21 mouse cellular contexts compared by ENCODE assay signal in the genomic region with DNA sequence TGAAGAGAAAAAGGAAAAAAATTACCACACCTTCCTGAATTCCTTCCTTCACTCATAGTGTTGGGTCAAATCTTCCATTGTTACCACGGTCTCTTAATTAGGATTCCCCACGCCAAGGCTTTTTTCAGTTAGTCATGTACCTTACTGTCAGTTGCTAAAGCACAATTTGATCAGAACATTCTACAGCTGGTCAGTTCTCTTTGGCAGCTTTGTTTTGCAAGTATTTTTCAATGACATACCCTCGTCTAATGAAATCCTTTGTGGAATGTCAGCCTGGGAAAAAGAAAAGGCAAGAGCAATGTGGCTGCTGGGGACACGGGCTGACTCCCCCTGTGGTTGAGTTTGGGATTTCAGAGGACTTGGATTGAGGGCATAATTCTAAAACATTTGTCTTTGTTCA.
DNase-seq lines count a peak whose midpoint lies in the region; ATAC-seq and TF ChIP-seq lines count a peak whose summit lies in the region.
"Had no signal": no experiment of that assay in that cellular context is flagged by ENCODE, and none has a peak within 500 bp of the region (broad histone marks: within the 10 kb centered on the region; RNA-seq: fewer than 3 reads in every experiment).

No protein-coding gene starts in this region.

- H3K27ac ChIP-seq in midbrain, postnatal 0 days (ENCODE audit: low read depth, low read length) = no peak overlapping the region
- H3K27ac ChIP-seq in midbrain, embryonic 10.5 days (replicated peaks) = no peak overlapping the region
- no peak overlapping the region for H3K27ac ChIP-seq in neural tube, embryonic 15.5 days (replicated peaks)
- H3K27ac ChIP-seq: embryonic facial prominence, embryonic 13.5 days; forebrain, embryonic 12.5 days; heart, adult 2 months; heart, embryonic 15.5 days; hindbrain, embryonic 14.5 days had no signal

- H3K9ac ChIP-seq in midbrain, postnatal 0 days (replicated peaks; ENCODE audit: low read length, poor library complexity, severe bottlenecking) = no peak overlapping the region
- no peak overlapping the region for H3K9ac ChIP-seq in neural tube, embryonic 15.5 days (replicated peaks)
- H3K9ac ChIP-seq: embryonic facial prominence, embryonic 13.5 days; forebrain, embryonic 12.5 days; forebrain, postnatal 0 days; heart, embryonic 15.5 days; hindbrain, embryonic 14.5 days had no signal

- H3K4me3 ChIP-seq in midbrain, postnatal 0 days (ENCODE audit: low read depth, low read length) = no peak overlapping the region
- H3K4me3 ChIP-seq in midbrain, embryonic 10.5 days = no peak overlapping the region
- H3K4me3 ChIP-seq in neural tube, embryonic 15.5 days (replicated peaks) = no peak overlapping the region
- H3K4me3 ChIP-seq: embryonic facial prominence, embryonic 13.5 days; forebrain, embryonic 12.5 days; heart, adult 2 months; heart, embryonic 15.5 days had no signal

- no peaks in the 10 kb centered on the region for H3K36me3 ChIP-seq in midbrain, postnatal 0 days (ENCODE audit: insufficient read depth, low read length)
- no peaks in the 10 kb centered on the region for H3K36me3 ChIP-seq in midbrain, embryonic 10.5 days
- H3K36me3 ChIP-seq in neural tube, embryonic 15.5 days = no peaks in the 10 kb centered on the region
- H3K36me3 ChIP-seq: embryonic facial prominence, embryonic 13.5 days; forebrain, embryonic 12.5 days; heart, embryonic 15.5 days had no signal

- ATAC-seq in midbrain, postnatal 0 days (ENCODE audit: low FRiP score) = no peak
- ATAC-seq in inflammation-experienced regulatory T-cells, adult 6 months = no peak
- no peak for ATAC-seq in neural tube, embryonic 15.5 days (ENCODE audit: low FRiP score)
- ATAC-seq: CD4-positive, CD25-positive, alpha-beta regulatory T cell, adult 4 months; forebrain, postnatal 0 days had no signal

- no peaks in the 10 kb centered on the region for H3K27me3 ChIP-seq in midbrain, postnatal 0 days (ENCODE audit: insufficient read depth, low read length)
- H3K27me3 ChIP-seq in midbrain, embryonic 10.5 days (ENCODE audit: low read depth, poor library complexity, severe bottlenecking) = no peaks in the 10 kb centered on the region
- no peaks in the 10 kb centered on the region for H3K27me3 ChIP-seq in neural tube, embryonic 15.5 days (replicated peaks)
- H3K27me3 ChIP-seq: embryonic facial prominence, embryonic 13.5 days; forebrain, embryonic 12.5 days; heart, embryonic 15.5 days had no signal

- no peaks in the 10 kb centered on the region for H3K4me1 ChIP-seq in midbrain, postnatal 0 days (ENCODE audit: insufficient read depth, low read length)
- H3K4me1 ChIP-seq in midbrain, embryonic 10.5 days = 0 out of 2 replicates have a peak, but pooled peaks cover 3% of the 10 kb centered on the region
- H3K4me1 ChIP-seq in neural tube, embryonic 15.5 days = peaks cover 5% of the 10 kb centered on the region; the same call in 1 of the 2 replicates
- H3K4me1 ChIP-seq: heart, embryonic 15.5 days had no signal

- no peak overlapping the region for H3K4me2 ChIP-seq in midbrain, postnatal 0 days (ENCODE audit: low read depth, low read length, poor library complexity, severe bottlenecking)
- no peak overlapping the region for H3K4me2 ChIP-seq in neural tube, embryonic 15.5 days
- H3K4me2 ChIP-seq: embryonic facial prominence, embryonic 13.5 days; forebrain, embryonic 12.5 days; heart, embryonic 11.5 days; heart, embryonic 15.5 days; hindbrain, embryonic 14.5 days had no signal

- no peaks in the 10 kb centered on the region for H3K9me3 ChIP-seq in midbrain, postnatal 0 days (ENCODE audit: low read length)
- no peaks in the 10 kb centered on the region for H3K9me3 ChIP-seq in midbrain, embryonic 10.5 days (replicated peaks)
- H3K9me3 ChIP-seq in neural tube, embryonic 15.5 days (replicated peaks) = no peaks in the 10 kb centered on the region
- H3K9me3 ChIP-seq: embryonic facial prominence, embryonic 13.5 days; forebrain, embryonic 12.5 days; heart, embryonic 15.5 days had no signal

- 56% methylated on average over 4 of the region's 4 CpGs for WGBS in midbrain, postnatal 0 days
- WGBS in midbrain, embryonic 10.5 days = 65% methylated on average over 4 of the region's 4 CpGs
- WGBS in neural tube, embryonic 15.5 days = 75% methylated on average over 4 of the region's 4 CpGs

- no peak for DNase-seq in midbrain, postnatal 0 days (ENCODE audit: low spot score)
- DNase-seq in midbrain, embryonic 10.5 days (ENCODE audit: low spot score) = no peak
- DNase-seq in R1 (ENCODE audit: low read depth, low spot score) = peak; percentile 43
- DNase-seq in lung, postnatal 14 days = peak; percentile 13
- DNase-seq in kidney, postnatal 25 days = no peak
- DNase-seq: adrenal gland, postnatal 10 days; cerebellum, adult 11-12 months; cerebellum, adult 9-11 months; cerebellum, postnatal 36 days; forebrain, postnatal 0 days; gastrocnemius, postnatal 14 days; heart, adult 2 months; heart, postnatal 14 days had no signal

- TF ChIP-seq CTCF in midbrain, postnatal 0 days (IDR thresholded peaks at IDR 0.05) = peak; percentile 13; the same call in 1 of the 2 replicates

Comparison
In these comparisons a context has a peak if more than half of its experiments do, and no peak if none do; other contexts are left out.
1. DNase-seq: peak in R1 (single experiment) and lung, postnatal 14 days (single experiment); none in midbrain, postnatal 0 days (single experiment), midbrain, embryonic 10.5 days (single experiment) and kidney, postnatal 25 days (0 of 2).